Mouse (Mus musculus) urinary bladder, adult 2 months (tissue): ENCODE data around the gene Zkscan1. TPM values are rescaled to one million over a fixed set of nuclear protein-coding genes. Genes with fewer than 3 reads are reported as not detected.

ENCODE experiments used
- DNase-seq: peaks from one replicate; pipeline ENCODE4 v3.0.0; 2022; ENCODE audit warnings: low spot score
- polyA plus RNA-seq: library from polyadenylated mRNA; depleted of rRNA; stranded (reverse); fragments of >200 nt; gene quantifications from 2 replicates; pipeline ENCODE4 v1.2.3, GENCODE M21; 2012; rRNA removed

Gene Zkscan1
- polyA plus RNA-seq, 1 experiment, result 10.2 TPM

DNA sequence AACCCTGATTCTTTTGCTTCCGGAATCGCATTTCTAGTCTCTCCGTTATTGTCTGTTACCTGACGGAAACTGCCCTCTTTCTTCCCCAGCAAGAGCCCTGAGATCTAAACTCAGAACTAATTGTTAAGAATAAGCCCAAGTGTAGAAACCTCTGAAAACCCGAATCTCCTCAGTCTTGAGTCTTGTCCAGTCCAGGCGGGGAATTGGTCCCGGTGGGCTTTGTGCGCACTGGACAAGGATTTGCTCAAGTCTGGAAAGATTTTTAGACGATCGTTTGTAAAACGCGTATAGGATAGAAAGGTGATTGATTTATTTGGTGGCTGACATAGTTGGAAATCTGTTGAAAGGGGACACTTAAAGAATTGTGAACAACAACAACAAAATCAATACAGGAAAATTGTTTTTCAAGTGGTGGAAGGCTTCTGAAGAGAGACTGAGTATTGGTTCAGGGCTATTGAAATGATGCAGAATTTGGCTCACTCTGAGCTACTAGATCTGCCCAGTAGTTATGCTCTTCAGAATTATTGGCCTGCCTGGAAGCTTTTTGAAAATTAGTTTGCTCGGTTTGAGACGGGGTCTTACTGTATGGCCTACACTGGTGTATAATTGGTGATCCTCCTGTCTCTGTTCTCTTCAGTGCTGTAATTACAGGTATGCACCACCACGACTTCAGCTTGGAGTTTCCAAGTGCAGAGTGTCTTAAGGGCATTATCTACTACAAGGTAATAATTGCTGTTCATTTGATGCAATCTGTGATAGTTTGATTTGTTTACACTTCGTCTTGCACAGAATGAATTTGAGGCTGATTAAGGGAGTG is 32.5 kb downstream of the Zkscan1 start:
- DNase-seq, result no peak

GRCm38 (mm10) chr5:138118041-138118440 is 33.2 kb downstream of the Zkscan1 start:
- DNase-seq, result no peak

DNA sequence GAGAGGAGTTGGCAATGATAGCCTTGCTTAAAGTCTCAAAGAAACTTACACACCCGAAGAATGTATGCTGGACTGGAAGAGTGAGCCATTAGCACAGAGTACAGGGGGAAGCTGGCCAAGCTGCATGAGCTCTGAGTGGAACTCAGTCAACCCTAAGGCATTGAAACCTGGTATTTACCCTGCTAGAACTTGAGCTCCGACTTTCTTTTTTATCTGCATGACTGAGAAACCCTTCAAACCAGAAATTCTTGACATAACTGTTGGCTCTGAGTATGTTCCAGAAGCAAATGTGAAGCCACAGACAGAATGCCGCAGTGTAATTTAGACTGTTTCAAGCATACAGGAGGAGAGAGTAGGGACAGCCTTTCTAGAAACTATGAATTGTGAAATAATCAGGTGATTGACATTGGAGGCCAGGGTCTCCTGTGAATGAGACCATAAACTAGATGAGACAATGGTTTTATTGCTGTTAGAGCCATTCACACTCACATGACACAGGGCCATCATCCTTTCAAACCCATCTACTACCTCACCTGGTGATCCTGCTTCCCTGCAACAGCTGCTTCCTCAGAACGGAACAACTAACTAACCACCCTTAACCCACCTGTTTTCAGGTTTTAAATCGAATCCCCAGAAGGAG is 47.7 kb downstream of the Zkscan1 start:
- DNase-seq, result no peak

- no peak for DNase-seq
Observed at GRCm38 (mm10) chr5:138137257-138137656, 52.4 kb downstream of the Zkscan1 start.

DNA sequence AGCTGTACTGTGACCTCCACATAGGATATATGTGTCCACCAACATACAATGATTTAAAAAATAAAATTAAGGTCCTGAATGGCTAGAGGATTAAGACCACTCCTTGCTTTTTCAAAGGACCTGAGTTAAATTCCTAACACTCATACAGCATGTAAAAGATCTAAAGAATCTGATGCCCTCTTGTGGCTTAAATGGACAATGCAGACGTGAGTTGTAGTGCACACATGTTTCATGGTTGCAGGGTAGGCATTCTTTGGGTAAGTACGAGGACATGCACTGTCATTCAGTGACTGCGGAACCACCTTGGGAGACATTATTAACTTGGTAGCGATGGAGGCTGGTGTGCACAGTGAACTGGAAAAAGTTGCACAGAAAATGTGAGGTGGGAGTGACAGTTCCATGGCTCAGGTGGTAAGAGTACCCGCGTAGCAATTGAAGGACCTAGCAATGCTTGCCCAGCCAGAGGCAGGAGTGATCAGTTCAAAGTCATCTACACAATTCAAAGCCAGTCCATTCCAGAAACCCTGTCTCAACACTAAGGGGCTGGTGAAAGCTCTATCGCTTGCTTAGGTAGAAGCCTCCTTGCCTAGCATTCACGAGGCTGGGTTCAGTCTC is 53.2 kb downstream of the Zkscan1 start:
- no peak for DNase-seq

- DNase-seq, result no peak
Observed at GRCm38 (mm10) chr5:138138585-138138984, 53.7 kb downstream of the Zkscan1 start.

DNA sequence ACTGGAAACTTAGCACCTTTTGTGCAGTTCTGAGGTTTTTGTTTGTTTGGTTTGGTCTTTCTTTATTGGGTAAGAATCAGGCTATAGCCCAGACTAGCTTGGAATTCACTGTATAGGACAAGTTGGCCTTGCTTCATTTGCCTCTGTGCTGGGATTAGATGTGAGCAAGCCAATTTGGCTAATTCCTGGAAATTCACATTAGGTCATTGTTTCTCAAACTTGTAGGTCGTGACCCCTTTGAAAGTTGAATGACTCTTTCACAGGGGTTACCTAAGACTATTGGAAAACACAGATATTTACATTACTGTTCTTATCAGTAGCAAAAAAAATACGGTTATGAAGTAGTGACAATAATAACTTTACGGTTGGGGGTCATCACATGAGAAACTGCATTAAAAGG is 69.5 kb downstream of the Zkscan1 start:
- DNase-seq, result no peak

DNA sequence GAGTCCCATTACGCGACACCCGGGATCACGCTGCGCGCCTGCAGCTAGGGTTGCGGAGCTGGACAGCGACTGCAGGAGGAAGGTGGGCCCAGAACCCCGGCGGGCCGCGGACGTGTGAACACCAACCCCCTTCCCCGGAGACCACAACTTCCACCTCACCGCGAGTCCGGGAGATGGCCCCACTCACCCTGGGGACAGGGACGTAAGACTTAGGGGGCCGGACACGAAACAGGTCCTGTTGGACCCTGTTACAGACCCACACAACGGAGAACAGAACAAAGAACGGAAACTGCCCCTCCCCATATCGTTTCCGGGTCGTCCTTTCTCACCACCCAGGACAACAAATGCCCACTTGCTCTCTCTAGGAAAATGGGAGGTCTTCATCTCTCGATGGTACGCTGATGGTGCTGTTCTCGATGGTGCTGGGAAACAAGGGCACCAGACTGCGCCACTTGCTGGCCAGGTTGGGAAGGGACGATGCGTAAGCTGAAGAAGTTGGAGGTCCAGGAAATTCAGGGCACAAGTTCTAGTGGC is 70.6 kb downstream of the Zkscan1 start, which contains the start of gene Zfp113:
Gene Zfp113 (minus strand): TSS at position 302 of the 534 bp plus-strand sequence.
- DNase-seq, result peak; percentile 67

Other genes with a start within 250 kb of the Zkscan1 start
- gene Pilra, start 248.8 kb upstream of the Zkscan1 start, polyA plus RNA-seq, result 26.0 and 31.2 TPM in 2 replicates
- gene Pilrb1, start 227.0 kb upstream of the Zkscan1 start, polyA plus RNA-seq, result 3.6 and 5.3 TPM in 2 replicates
- gene Pilrb2, start 213.3 kb upstream of the Zkscan1 start, polyA plus RNA-seq, result 3.2 and 4.2 TPM in 2 replicates
- 0.56 TPM in 2 replicates for gene Cyp3a13, start 163.5 kb upstream of the Zkscan1 start, polyA plus RNA-seq
- 1.0 and 1.5 TPM in 2 replicates for gene Gjc3, start 122.0 kb upstream of the Zkscan1 start, polyA plus RNA-seq
- 2.1 and 2.9 TPM in 2 replicates for gene Azgp1, start 103.6 kb upstream of the Zkscan1 start, polyA plus RNA-seq
- gene Smok3a, start 63.8 kb upstream of the Zkscan1 start, polyA plus RNA-seq, result not detected in 2 replicates
- gene Smok3b, start 63.7 kb upstream of the Zkscan1 start, polyA plus RNA-seq, result not detected in 2 replicates
- gene Smok3c, start 31.9 kb upstream of the Zkscan1 start, polyA plus RNA-seq, result not detected in 2 replicates
- 21.6 and 24.9 TPM in 2 replicates for gene Zscan21, start 31.8 kb downstream of the Zkscan1 start, polyA plus RNA-seq
- gene Zfp113, start 70.7 kb downstream of the Zkscan1 start, polyA plus RNA-seq, result 5.2 and 6.0 TPM in 2 replicates
- 104 and 109 TPM in 2 replicates for gene Cops6, start 76.0 kb downstream of the Zkscan1 start, polyA plus RNA-seq
- 29.6 and 31.1 TPM in 2 replicates for gene Ap4m1, start 86.9 kb downstream of the Zkscan1 start, polyA plus RNA-seq
- gene Mcm7, start 87.3 kb downstream of the Zkscan1 start, polyA plus RNA-seq, result 26.9 and 29.7 TPM in 2 replicates
- 39.4 and 47.3 TPM in 2 replicates for gene Taf6, start 102.4 kb downstream of the Zkscan1 start, polyA plus RNA-seq
- 22.1 and 24.2 TPM in 2 replicates for gene Cnpy4, start 102.4 kb downstream of the Zkscan1 start, polyA plus RNA-seq
- gene Mblac1, start 109.2 kb downstream of the Zkscan1 start, polyA plus RNA-seq, result 5.3 and 5.8 TPM in 2 replicates
- gene Nxpe5, start 140.8 kb downstream of the Zkscan1 start, polyA plus RNA-seq, result 1.4 and 1.6 TPM in 2 replicates
- gene Lamtor4, start 170.4 kb downstream of the Zkscan1 start, polyA plus RNA-seq, result 121 and 136 TPM in 2 replicates
- gene BC037034, start 178.9 kb downstream of the Zkscan1 start, polyA plus RNA-seq, result 33.8 and 42.4 TPM in 2 replicates
- gene Gal3st4, start 187.8 kb downstream of the Zkscan1 start, polyA plus RNA-seq, result 1.7 and 2.1 TPM in 2 replicates
- gene Gm43720, start 194.9 kb downstream of the Zkscan1 start, polyA plus RNA-seq, result 0.01 TPM in 1 of 2 replicates, not detected in the other
- gene Gpc2, start 194.9 kb downstream of the Zkscan1 start, polyA plus RNA-seq, result 15.4 and 21.8 TPM in 2 replicates
- 2.8 and 3.3 TPM in 2 replicates for gene Stag3, start 195.2 kb downstream of the Zkscan1 start, polyA plus RNA-seq